Mouse (Mus musculus) sigmoid colon, adult 10 weeks (tissue): ENCODE data around the gene Gm21773. TPM values are rescaled to one million over a fixed set of nuclear protein-coding genes. Genes with fewer than 3 reads are reported as not detected.

ENCODE experiments used
- polyA plus RNA-seq: library from polyadenylated mRNA; stranded (reverse); fragments of 350-450 nt; fragmentation: Illumina TruSeq; extraction: RNeasy Lipid Tissue Mini Kit (QIAGEN cat#74804); gene quantifications from one replicate; pipeline ENCODE4 v1.2.3, GENCODE M21; 2014; ENCODE audit warnings: low read depth, low replicate concordance

Gene Gm21773
- not detected for polyA plus RNA-seq

DNA sequence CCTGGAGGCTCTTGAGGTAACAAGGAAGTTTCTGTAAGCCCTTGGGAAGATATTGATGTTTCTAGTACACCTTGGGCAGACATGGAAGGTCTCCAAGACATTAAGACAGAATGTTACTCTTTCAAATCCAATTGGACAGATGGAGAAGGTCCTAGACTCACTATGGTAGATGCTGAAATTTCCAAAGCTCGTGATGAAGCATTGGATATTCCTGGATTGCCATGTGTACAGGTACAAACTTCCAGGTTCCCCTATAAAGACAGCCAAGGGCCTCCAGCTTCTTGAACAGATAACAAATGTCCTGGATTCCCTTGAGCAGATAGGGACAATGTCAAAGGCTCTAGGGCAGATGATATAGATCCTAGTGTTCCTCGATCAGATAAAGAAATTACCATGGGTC, at the start of gene Gm21773:
Gene Gm21773, minus strand, starts transcription at position 101 of the 400 bp plus-strand sequence.

